ENCODE assay signal across 20 mouse cellular contexts in genomic region chr13:43495645-43496044, GRCm38 (mm10).
"Had no signal": no experiment of that assay in that cellular context is flagged by ENCODE, and none has a peak within 500 bp of the region (broad histone marks: within the 10 kb centered on the region; RNA-seq: fewer than 3 reads in every experiment).

No protein-coding gene starts in this region.

- H3K4me2 ChIP-seq: liver, embryonic 15.5 days; lung, embryonic 15.5 days; midbrain, embryonic 11.5 days; midbrain, embryonic 13.5 days; midbrain, embryonic 15.5 days; neural tube, embryonic 13.5 days; neural tube, embryonic 15.5 days; stomach, embryonic 15.5 days had no signal

- H3K9ac ChIP-seq: liver, embryonic 15.5 days; liver, postnatal 0 days; lung, embryonic 15.5 days; midbrain, embryonic 13.5 days; midbrain, embryonic 15.5 days; neural tube, embryonic 13.5 days; neural tube, embryonic 15.5 days; stomach, embryonic 15.5 days had no signal

- H3K9me3 ChIP-seq: lung, embryonic 15.5 days; midbrain, embryonic 13.5 days; midbrain, embryonic 15.5 days; neural tube, embryonic 13.5 days; neural tube, embryonic 15.5 days; stomach, embryonic 15.5 days had no signal

- ATAC-seq: liver, postnatal 0 days; lung, postnatal 0 days; midbrain, embryonic 13.5 days; midbrain, embryonic 15.5 days had no signal

- H3K27me3 ChIP-seq: liver, embryonic 15.5 days; lung, embryonic 15.5 days; megakaryocyte, embryonic 14.5 days; midbrain, embryonic 13.5 days; midbrain, embryonic 15.5 days; neural tube, embryonic 13.5 days; neural tube, embryonic 15.5 days; stomach, embryonic 15.5 days had no signal

- H3K36me3 ChIP-seq: liver, embryonic 15.5 days; lung, embryonic 15.5 days; midbrain, embryonic 13.5 days; midbrain, embryonic 15.5 days; neural tube, embryonic 13.5 days; neural tube, embryonic 15.5 days; stomach, embryonic 15.5 days had no signal

- H3K4me1 ChIP-seq: liver, embryonic 15.5 days; stomach, embryonic 15.5 days had no signal

- H3K27ac ChIP-seq: liver, embryonic 15.5 days; lung, embryonic 15.5 days; midbrain, embryonic 13.5 days; midbrain, embryonic 15.5 days; neural tube, embryonic 13.5 days; neural tube, embryonic 15.5 days; stomach, embryonic 15.5 days; stomach, postnatal 0 days had no signal

- H3K4me3 ChIP-seq: liver, embryonic 15.5 days; lung, embryonic 15.5 days; midbrain, embryonic 13.5 days; midbrain, embryonic 15.5 days; myocyte; neural tube, embryonic 13.5 days; neural tube, embryonic 15.5 days; stomach, embryonic 15.5 days had no signal

- DNase-seq: liver, postnatal 0 days; lung, adult 2 months; lung, postnatal 14 days; lung, postnatal 36 days; right cerebral cortex, postnatal 14 days; thymus, adult 18-20 months; thymus, postnatal 14 days; thymus, postnatal 36 days had no signal
